Mouse (Mus musculus) spleen, postnatal 4 days (tissue): ENCODE data around the gene Dgkg.

Experiments used
- DNase-seq, 2 experiments: peaks; one replicate each; pipeline ENCODE4 v3.0.0; 2022; ENCODE audit warnings: low spot score in 2 of 2

Gene Dgkg

GRCm38 (mm10) chr16:22656533-22657444 lies at the start of gene Dgkg:
Dgkg (minus strand) TSS chr16:22657221.
- peak; percentile 71 to 85 for DNase-seq

- no peak for DNase-seq
Measured at GRCm38 (mm10) chr16:22704946-22705345, 47.9 kb upstream of the Dgkg start.

GRCm38 (mm10) chr16:22704136-22704535 lies 47.1 kb upstream of the Dgkg start:
- DNase-seq, result no peak

- no peak for DNase-seq
Measured at GRCm38 (mm10) chr16:22698846-22699760, 42.1 kb upstream of the Dgkg start.

GRCm38 (mm10) chr16:22698101-22698500 lies 41.1 kb upstream of the Dgkg start:
- no peak for DNase-seq

GRCm38 (mm10) chr16:22689622-22690021 lies 32.6 kb upstream of the Dgkg start:
- no peak for DNase-seq

- no peak for DNase-seq
Measured at GRCm38 (mm10) chr16:22687711-22688230, 30.8 kb upstream of the Dgkg start.

GRCm38 (mm10) chr16:22683605-22684004 lies 26.6 kb upstream of the Dgkg start:
- no peak for DNase-seq

GRCm38 (mm10) chr16:22682727-22683126 lies 25.7 kb upstream of the Dgkg start:
- no peak for DNase-seq

GRCm38 (mm10) chr16:22679641-22680040 lies 22.6 kb upstream of the Dgkg start:
- DNase-seq, result no peak

- DNase-seq, result no peak
Measured at GRCm38 (mm10) chr16:22674636-22675035, 17.6 kb upstream of the Dgkg start.

- DNase-seq, result no peak
Measured at GRCm38 (mm10) chr16:22674164-22674563, 17.1 kb upstream of the Dgkg start.

- DNase-seq, result no peak
Measured at GRCm38 (mm10) chr16:22664033-22664432, 7.0 kb upstream of the Dgkg start.

- no peak for DNase-seq
Measured at GRCm38 (mm10) chr16:22663136-22663535, 6.1 kb upstream of the Dgkg start.

GRCm38 (mm10) chr16:22661076-22661475 lies 4.1 kb upstream of the Dgkg start:
- no peak for DNase-seq

GRCm38 (mm10) chr16:22657874-22658789 lies 1.1 kb upstream of the Dgkg start:
- no peak for DNase-seq

- no peak for DNase-seq
Measured at GRCm38 (mm10) chr16:22655812-22656211, 1.2 kb downstream of the Dgkg start.

GRCm38 (mm10) chr16:22655223-22655622 lies 1.8 kb downstream of the Dgkg start:
- no peak for DNase-seq

GRCm38 (mm10) chr16:22654477-22654835 lies 2.6 kb downstream of the Dgkg start:
- no peak for DNase-seq

- DNase-seq, result no peak
Measured at GRCm38 (mm10) chr16:22653817-22654476, 3.1 kb downstream of the Dgkg start.

- DNase-seq, result no peak
Measured at GRCm38 (mm10) chr16:22651244-22651643, 5.8 kb downstream of the Dgkg start.
